Mouse (Mus musculus): Measurements from ENCODE around the gene Slc24a4. TPM values are rescaled to one million over a fixed set of nuclear protein-coding genes. Genes with fewer than 3 reads are reported as not detected.

The Slc24a4 gene
- total RNA-seq, 4 experiments from 2014 or later: not detected

- DNase-seq (ENCODE audit: low spot score in 2 of 2): no peak
These were observed 156.2 kb downstream of the Slc24a4 start for GRCm38 (mm10) chr12:102284618-102285159.

- DNase-seq (ENCODE audit: low spot score in 2 of 2): no peak
These were observed 156.8 kb downstream of the Slc24a4 start for GRCm38 (mm10) chr12:102285318-102285717.

- DNase-seq (ENCODE audit: low spot score in 2 of 2): no peak
These were observed 157.2 kb downstream of the Slc24a4 start for GRCm38 (mm10) chr12:102285779-102286178.

- DNase-seq (ENCODE audit: low spot score in 2 of 2): no peak
These were observed 158.3 kb downstream of the Slc24a4 start for GRCm38 (mm10) chr12:102286681-102287414.

- DNase-seq (ENCODE audit: low spot score in 2 of 2): no peak
These were observed 159.5 kb downstream of the Slc24a4 start for GRCm38 (mm10) chr12:102287904-102288602.

- no peak for DNase-seq (ENCODE audit: low spot score in 2 of 2)
These were observed 160.3 kb downstream of the Slc24a4 start for GRCm38 (mm10) chr12:102288846-102289245.

GRCm38 (mm10) chr12:102289568-102289967 lies 161.0 kb downstream of the Slc24a4 start:
- no peak for DNase-seq (ENCODE audit: low spot score in 2 of 2)

GRCm38 (mm10) chr12:102290662-102291061 lies 162.1 kb downstream of the Slc24a4 start:
- no peak for DNase-seq (ENCODE audit: low spot score in 2 of 2)

GRCm38 (mm10) chr12:102291686-102292085 lies 163.2 kb downstream of the Slc24a4 start:
- DNase-seq (ENCODE audit: low spot score in 2 of 2): no peak

- no peak for DNase-seq (ENCODE audit: low spot score in 2 of 2)
These were observed 164.1 kb downstream of the Slc24a4 start for GRCm38 (mm10) chr12:102292501-102293215.

GRCm38 (mm10) chr12:102294634-102295033 lies 166.1 kb downstream of the Slc24a4 start:
- DNase-seq (ENCODE audit: low spot score in 2 of 2): no peak

- no peak for DNase-seq (ENCODE audit: low spot score in 2 of 2)
These were observed 166.7 kb downstream of the Slc24a4 start for GRCm38 (mm10) chr12:102295230-102295629.

GRCm38 (mm10) chr12:102295662-102296061 lies 167.1 kb downstream of the Slc24a4 start:
- DNase-seq (ENCODE audit: low spot score in 2 of 2): no peak

- no peak for DNase-seq (ENCODE audit: low spot score in 2 of 2)
These were observed 167.8 kb downstream of the Slc24a4 start for GRCm38 (mm10) chr12:102296361-102296760.

- no peak for DNase-seq (ENCODE audit: low spot score in 2 of 2)
These were observed 168.4 kb downstream of the Slc24a4 start for GRCm38 (mm10) chr12:102296967-102297366.

- no peak for DNase-seq (ENCODE audit: low spot score in 2 of 2)
These were observed 170.7 kb downstream of the Slc24a4 start for GRCm38 (mm10) chr12:102299209-102299608.

GRCm38 (mm10) chr12:102301585-102301984 lies 173.1 kb downstream of the Slc24a4 start:
- DNase-seq (ENCODE audit: low spot score in 2 of 2): no peak

- no peak for DNase-seq (ENCODE audit: low spot score in 2 of 2)
These were observed 173.8 kb downstream of the Slc24a4 start for GRCm38 (mm10) chr12:102302322-102302721.

- peak; percentile 67 to 77 for DNase-seq (ENCODE audit: low spot score in 2 of 2)
These were observed 174.4 kb downstream of the Slc24a4 start for GRCm38 (mm10) chr12:102302831-102303351.

- DNase-seq (ENCODE audit: low spot score in 2 of 2): no peak
These were observed 175.3 kb downstream of the Slc24a4 start for GRCm38 (mm10) chr12:102303867-102304266.

GRCm38 (mm10) chr12:102305069-102305836 lies 176.7 kb downstream of the Slc24a4 start:
- no peak for DNase-seq (ENCODE audit: low spot score in 2 of 2)

All from gastrocnemius, adult 8-10 months (tissue).